Mouse (Mus musculus): Measurements from ENCODE around the gene Lzts3. TPM values are rescaled to one million over a fixed set of nuclear protein-coding genes. Genes with fewer than 3 reads are reported as not detected.

Gene Lzts3
- polyA plus RNA-seq, 1 experiment from 2014 or later: 1.5 TPM

Other genes starting within 250 kb of the Lzts3 start
- gene Cpxm1, start 245.2 kb downstream of the Lzts3 start, polyA plus RNA-seq (2015; fragmentation: Nextera tagmentation; extraction: Ambion mirVana): 34.6 and 40.6 TPM in 2 replicates
- gene Gm28372, start 237.6 kb downstream of the Lzts3 start, polyA plus RNA-seq (2015; fragmentation: Nextera tagmentation; extraction: Ambion mirVana): not detected in 2 replicates
- not detected in 2 replicates for gene 1700020A23Rik, start 237.5 kb downstream of the Lzts3 start, polyA plus RNA-seq (2015; fragmentation: Nextera tagmentation; extraction: Ambion mirVana)
- 0.11 TPM in 1 of 2 replicates, not detected in the other for gene Tmem239, start 236.3 kb downstream of the Lzts3 start, polyA plus RNA-seq (2015; fragmentation: Nextera tagmentation; extraction: Ambion mirVana)
- gene Vps16, start 218.5 kb downstream of the Lzts3 start, polyA plus RNA-seq (2015; fragmentation: Nextera tagmentation; extraction: Ambion mirVana): 51.8 and 55.4 TPM in 2 replicates
- gene Pced1a, start 218.1 kb downstream of the Lzts3 start, polyA plus RNA-seq (2015; fragmentation: Nextera tagmentation; extraction: Ambion mirVana): 7.0 and 7.1 TPM in 2 replicates
- gene Ptpra, start 192.5 kb downstream of the Lzts3 start, polyA plus RNA-seq (2015; fragmentation: Nextera tagmentation; extraction: Ambion mirVana): 64.0 and 64.6 TPM in 2 replicates
- gene Mrps26, start 79.1 kb downstream of the Lzts3 start, polyA plus RNA-seq (2015; fragmentation: Nextera tagmentation; extraction: Ambion mirVana): 71.8 and 72.3 TPM in 2 replicates
- gene Oxt, start 66.6 kb downstream of the Lzts3 start, polyA plus RNA-seq (2015; fragmentation: Nextera tagmentation; extraction: Ambion mirVana): not detected in 2 replicates
- not detected in 2 replicates for gene Avp, start 60.2 kb downstream of the Lzts3 start, polyA plus RNA-seq (2015; fragmentation: Nextera tagmentation; extraction: Ambion mirVana)
- 11.9 and 12.0 TPM in 2 replicates for gene Fastkd5, start 12.8 kb downstream of the Lzts3 start, polyA plus RNA-seq (2015; fragmentation: Nextera tagmentation; extraction: Ambion mirVana)
- gene Ubox5, start 12.8 kb downstream of the Lzts3 start, polyA plus RNA-seq (2015; fragmentation: Nextera tagmentation; extraction: Ambion mirVana): 7.3 TPM in 2 replicates
- gene Ddrgk1, start 21.9 kb upstream of the Lzts3 start, polyA plus RNA-seq (2015; fragmentation: Nextera tagmentation; extraction: Ambion mirVana): 39.4 and 43.6 TPM in 2 replicates
- gene Itpa, start 24.8 kb upstream of the Lzts3 start, polyA plus RNA-seq (2015; fragmentation: Nextera tagmentation; extraction: Ambion mirVana): 80.9 and 83.2 TPM in 2 replicates
- gene Slc4a11, start 54.7 kb upstream of the Lzts3 start, polyA plus RNA-seq (2015; fragmentation: Nextera tagmentation; extraction: Ambion mirVana): 0.12 and 0.19 TPM in 2 replicates